Mouse (Mus musculus) thymus, postnatal 0 days (tissue): Measurements from ENCODE around the gene Prkn. TPM values are rescaled to one million over a fixed set of nuclear protein-coding genes. Genes with fewer than 3 reads are reported as not detected.
A peak's percentile ranks its signal among the peaks of the same experiment; 100 is the strongest.

Source experiments
- DNase-seq: peaks from one replicate; pipeline ENCODE4 v3.0.0-alpha.2; 2015; ENCODE audit warnings: low spot score
- polyA plus RNA-seq: library from polyadenylated mRNA; unstranded; fragments of >200 nt; fragmentation: Nextera tagmentation; extraction: Ambion mirVana; gene quantifications from 2 replicates; pipeline ENCODE4 v1.2.1, GENCODE M21; 2015

The Prkn gene
- 1.2 and 2.1 TPM in 2 replicates for polyA plus RNA-seq

GRCm38 (mm10) chr17:10840148-10840707, at the start of gene Prkn, which contains the start of gene Pacrg:
Gene Prkn, plus strand, starts transcription at chr17:10840384.
Gene Pacrg, minus strand, starts transcription at chr17:10840311.
- peak; percentile 98 for DNase-seq

DNA sequence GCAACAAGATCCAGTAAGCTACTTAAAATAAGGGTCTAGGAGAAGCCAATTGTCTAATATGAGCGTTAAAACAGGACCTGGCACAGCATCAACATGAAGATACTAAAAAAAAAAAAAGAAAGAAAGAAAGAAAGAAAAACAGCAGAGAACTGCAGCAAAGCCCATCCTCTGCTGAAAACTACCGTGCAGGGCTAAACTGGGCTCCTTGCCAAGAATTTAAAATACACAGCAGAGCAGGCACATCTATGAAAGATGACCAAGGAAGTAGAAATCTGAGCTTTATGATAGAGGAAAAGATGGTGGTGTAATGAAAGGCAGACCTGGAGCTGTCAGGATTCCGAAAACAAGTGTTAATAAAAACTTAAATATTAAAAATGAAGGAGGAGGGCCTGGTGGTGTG, 48.5 kb upstream of the Prkn start:
- no peak for DNase-seq

DNA sequence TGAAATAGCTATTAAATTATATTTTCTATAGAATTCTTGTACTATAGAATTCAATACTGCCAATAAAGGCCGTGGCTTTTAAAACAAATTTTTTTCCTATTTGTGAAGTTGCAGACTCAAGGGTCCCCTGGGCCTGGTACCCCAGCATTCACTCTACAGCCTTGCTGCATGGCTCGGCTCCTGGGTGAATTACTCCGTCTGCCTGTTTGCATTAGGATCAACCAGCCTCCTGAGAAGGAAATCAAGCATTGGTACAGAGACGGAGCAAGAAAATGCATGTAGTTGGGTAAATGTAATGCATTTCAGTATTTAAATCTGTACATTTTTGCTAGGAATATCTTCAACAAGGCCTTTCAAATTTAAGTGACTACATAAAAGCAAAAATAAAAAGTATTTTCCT, 33.5 kb upstream of the Prkn start:
- no peak for DNase-seq

- DNase-seq, result no peak
Observed at GRCm38 (mm10) chr17:10807261-10807998, 32.8 kb upstream of the Prkn start.

DNA sequence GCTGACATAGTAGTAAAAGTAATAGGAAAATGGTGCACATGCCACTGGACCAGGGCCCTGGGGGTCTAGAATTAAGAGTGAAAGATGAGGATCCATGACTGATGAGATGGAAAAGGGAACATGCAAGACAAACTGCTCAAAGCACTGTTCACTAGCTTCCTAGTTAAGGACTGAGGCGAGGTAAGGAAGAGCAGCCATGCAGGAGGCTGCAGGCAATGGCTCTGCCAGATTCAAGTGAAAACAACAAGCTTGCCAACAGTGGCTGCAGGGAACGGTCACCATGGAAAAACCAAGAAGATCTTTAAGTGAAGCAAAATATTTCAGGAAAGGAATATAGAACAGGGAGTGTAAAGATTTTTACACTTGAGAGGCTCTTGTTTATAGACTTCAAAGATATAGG, 31.6 kb upstream of the Prkn start:
- DNase-seq, result no peak

GRCm38 (mm10) chr17:10818971-10819370, 21.2 kb upstream of the Prkn start:
- no peak for DNase-seq

GRCm38 (mm10) chr17:10840731-10841201, 582 bp downstream of the Prkn start:
- peak; percentile 18 for DNase-seq

DNA sequence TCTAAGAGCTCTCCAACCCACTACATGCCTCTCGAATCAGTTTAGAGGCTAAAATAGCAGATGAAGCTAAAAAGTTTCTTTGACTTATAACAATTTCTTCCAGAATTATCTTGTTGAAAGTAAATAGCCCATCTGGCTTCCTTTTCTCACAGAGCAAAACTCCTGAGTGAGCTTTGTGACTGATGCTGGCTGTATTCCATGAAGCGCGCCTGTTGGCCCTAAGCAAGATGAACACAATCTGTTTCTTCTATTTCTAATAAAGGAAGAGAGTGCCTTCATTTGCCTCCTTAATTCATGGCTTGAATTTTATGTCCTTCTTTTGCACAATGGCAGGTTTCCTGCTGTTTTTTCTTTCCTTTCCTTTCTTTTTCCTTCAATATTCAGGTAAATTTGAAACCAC, 14.0 kb downstream of the Prkn start:
- no peak for DNase-seq

DNA sequence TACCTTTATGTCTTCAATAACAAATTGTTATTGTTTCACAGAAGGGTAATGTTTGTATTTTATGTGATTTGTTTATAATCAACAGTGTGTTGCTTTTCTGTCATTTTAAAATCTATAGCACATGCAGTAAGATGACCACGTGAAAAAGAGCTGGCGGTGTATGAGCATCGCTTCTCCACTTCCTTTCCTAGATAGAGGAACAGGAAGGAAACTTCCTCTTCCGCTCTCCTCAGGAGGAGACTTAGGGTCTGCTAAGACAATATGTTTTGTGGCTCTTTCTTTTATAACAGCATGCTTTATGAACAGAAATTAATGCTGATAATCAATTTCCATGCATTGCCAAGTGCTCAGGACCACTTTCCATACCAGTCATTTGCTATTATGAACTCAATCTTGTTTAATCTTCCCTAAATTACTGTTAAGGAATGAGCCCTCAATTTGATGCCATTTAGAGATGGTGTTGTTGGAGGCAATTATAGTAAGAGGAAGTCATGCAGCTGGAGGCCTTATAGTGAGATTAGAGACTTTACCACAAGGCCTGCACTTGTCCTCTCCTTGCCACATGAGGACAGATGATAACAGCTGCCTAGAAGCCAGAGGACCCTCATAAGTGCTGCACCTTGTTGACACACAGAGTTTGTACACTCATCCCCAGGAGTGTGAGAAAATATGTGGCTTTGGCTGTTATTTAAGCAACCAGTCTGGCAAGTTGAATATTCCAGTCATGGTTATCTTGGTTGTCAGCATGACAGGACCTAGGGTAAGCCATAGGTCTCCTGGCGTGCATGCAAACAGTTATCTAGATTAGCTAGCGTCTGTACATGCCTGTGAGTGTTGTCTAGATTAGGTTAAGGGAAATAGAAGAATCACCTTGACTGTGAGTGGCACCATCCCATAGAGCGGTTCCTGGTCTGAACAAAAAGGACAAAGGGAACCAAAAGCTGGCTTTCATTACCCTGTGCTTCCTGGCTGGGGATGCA, 34.3 kb downstream of the Prkn start:
- no peak for DNase-seq

- no peak for DNase-seq
Observed at GRCm38 (mm10) chr17:10878986-10879385, 38.8 kb downstream of the Prkn start.

DNA sequence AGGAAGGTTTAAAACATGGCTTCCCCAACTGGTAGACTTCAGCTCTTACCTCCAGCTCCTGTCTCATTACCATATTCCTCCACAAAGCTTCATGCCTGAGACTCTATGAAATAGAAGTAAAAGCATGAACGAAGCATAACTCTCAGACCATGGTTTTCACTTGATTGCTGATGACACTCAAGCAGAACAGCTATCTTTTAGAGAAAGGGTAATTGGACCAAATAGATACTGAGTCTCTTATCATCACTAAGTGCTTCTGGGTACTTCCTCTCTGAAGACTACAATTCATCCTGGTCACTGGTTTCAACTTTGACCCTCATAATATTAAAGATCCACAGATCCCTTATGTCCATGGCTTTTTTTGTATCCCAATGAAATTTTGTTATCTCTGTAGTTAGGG, 42.1 kb downstream of the Prkn start:
- no peak for DNase-seq

- no peak for DNase-seq
Observed at GRCm38 (mm10) chr17:10887924-10888323, 47.7 kb downstream of the Prkn start.

DNA sequence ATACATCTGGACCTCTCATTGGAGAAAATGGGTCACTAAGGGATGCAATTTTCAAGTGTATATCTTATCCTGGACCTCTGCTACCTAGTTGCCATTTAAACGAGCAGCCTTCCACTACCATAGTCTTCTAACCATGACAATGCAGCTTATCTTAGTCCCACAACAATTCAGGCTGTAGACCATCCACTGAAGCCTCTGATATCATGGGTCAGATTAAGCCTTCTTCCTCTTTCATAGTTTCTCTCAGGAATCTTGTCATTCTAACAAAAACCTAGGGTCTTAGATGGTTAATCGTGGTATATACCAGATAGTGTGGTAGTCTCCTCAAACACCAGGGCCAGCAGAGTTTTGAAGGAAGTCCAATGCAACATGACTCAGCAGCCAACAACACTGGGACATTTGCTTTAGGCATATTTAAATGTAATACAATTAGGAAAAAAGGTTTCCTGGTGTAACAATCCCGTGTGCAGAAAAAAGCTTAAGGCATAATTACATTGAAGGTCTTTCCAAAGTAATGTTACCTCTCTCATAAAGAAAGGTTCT, 61.6 kb downstream of the Prkn start:
- DNase-seq, result no peak

GRCm38 (mm10) chr17:10936698-10937097, 96.5 kb downstream of the Prkn start:
- DNase-seq, result no peak

DNA sequence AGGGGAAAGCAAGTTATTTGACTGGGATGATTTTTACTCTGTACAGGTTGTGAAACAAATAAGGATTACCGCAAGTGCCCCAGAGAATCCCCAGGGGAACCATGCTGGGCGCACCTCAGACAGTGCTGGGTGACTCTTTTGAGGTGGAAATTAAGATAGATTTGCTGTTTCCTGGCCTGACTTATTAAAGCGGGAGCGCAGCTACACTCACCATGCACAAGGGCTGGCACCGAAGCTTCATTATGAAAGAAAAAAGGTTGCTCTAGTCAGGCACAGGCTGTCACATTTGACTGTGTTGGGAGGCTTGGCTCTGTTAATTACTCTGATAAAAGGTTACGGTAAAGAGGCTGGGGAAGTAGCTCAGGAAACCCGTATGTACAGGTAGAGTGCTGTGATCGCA, 97.7 kb downstream of the Prkn start:
- DNase-seq, result no peak

DNA sequence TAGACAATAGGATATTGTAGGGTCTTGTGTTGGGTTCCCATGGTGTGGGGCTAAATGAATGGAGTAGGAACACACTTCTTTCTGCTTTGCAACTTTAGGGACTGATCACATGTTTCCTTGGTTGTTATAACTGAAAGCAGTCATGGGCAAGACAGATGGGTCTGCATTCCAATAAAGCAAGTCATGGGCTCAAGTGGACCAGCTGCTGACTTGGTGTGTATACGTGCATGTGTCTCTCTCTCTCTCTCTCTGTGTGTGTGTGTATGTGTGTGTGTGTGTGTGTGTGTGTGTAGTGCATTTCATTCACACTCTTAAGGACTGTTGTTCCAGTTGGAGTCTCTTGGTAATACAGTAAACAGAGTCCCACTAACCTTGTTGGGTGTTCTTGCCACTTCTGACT, 98.6 kb downstream of the Prkn start:
- no peak for DNase-seq

DNA sequence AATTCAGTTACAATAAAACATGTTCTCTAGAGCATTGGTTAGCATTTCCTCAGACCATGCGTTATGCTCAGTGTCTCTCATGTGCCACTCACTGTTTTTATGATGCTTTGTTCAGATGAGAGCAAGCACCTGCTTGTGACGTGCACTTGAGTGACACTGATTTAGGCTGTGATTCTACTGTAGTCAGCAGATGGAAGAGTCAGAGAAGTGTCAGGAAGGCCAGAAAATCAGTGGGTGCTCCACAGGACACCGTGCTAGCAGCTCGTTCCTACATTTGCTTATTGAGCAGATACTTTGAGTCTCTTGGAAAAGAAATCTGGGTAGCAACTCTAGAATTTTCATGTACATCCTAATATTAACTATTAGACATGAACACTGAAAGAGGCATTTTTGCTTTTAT, 106.4 kb downstream of the Prkn start:
- DNase-seq, result no peak

DNA sequence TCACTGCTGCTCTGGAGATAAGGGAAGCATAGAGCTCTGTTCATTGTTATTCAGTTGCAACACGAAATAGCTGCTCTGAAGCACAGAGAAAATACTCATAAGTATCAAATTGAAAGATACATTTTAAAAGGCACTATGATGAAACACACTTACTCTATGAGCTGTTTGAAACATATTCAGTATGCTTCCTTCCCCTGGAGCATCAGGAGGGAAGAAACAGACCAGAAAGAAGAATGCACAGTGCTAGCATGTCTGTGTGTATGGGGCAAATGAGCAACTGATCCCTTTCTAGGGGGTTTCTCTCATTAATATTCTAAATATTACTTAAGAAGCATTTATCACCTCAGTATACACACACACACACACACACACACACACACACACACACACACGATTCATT, 107.4 kb downstream of the Prkn start:
- no peak for DNase-seq

- DNase-seq, result no peak
Observed at GRCm38 (mm10) chr17:10959066-10959864, 119.1 kb downstream of the Prkn start.

DNA sequence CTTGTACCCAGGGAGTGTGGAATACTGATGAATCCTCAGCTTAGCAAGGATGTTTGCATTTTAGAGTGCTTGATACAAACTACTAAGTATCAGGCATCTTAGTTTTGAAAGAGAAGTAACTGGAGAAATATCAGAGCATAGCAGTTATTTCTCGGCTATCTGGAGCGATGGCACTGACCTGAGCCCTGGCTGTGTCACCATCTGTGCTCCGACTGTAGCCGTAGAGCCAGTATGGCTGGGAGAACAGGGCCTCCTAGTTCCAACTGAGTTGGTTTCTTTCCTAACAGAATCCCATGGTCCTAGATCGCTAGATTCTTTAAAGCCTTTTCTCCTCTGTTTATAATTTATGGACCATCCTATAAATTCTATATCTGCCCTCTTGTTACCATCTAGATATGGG, 122.0 kb downstream of the Prkn start:
- DNase-seq, result no peak

- no peak for DNase-seq
Observed at GRCm38 (mm10) chr17:10982136-10982535, 142.0 kb downstream of the Prkn start.
